Mouse (Mus musculus) liver, embryonic 15.5 days (tissue): ENCODE measurements at regions not wholly inside any gene's neighbourhood (a gene's known extent, or its start where the extent isn't known, plus 50 kb on each side); places are given as distances from the start of the nearest gene placed in this dataset.

ENCODE experiments used
- ATAC-seq: fragments of 200-750 bp; cut with Nextera tagmentation; 2 replicates; pipeline ENCODE4 v1.8.0; 2017; ENCODE audit warnings: moderate number of reproducible peaks, mild to moderate bottlenecking, moderate library complexity; ENCODE audit not compliant: insufficient read depth
- H3K27ac ChIP-seq: fragments of 300-500 bp; sonication (generic); replicated peaks from 2 replicates; pipeline ENCODE4 v1.5.1; 2015; ENCODE audit warnings: mild to moderate bottlenecking, inconsistent platforms
- H3K27me3 ChIP-seq: fragments of 300-500 bp; sonication (generic); 2 replicates; pipeline ENCODE4 v1.6.1; 2015; ENCODE audit warnings: mild to moderate bottlenecking, inconsistent platforms
- H3K36me3 ChIP-seq: fragments of 300-500 bp; sonication (generic); replicated peaks from 2 replicates; pipeline ENCODE4 v1.6.1; 2015; ENCODE audit warnings: moderate library complexity, mild to moderate bottlenecking, inconsistent platforms
- H3K4me1 ChIP-seq: fragments of 300-500 bp; sonication (generic); replicated peaks from 2 replicates; pipeline ENCODE4 v1.6.1; 2015; ENCODE audit warnings: inconsistent platforms
- H3K4me2 ChIP-seq: fragments of 300-500 bp; sonication (generic); 2 replicates; pipeline ENCODE4 v1.6.1; 2015; ENCODE audit warnings: moderate library complexity, mild to moderate bottlenecking, inconsistent platforms
- H3K4me3 ChIP-seq: fragments of 300-500 bp; sonication (generic); replicated peaks from 2 replicates; pipeline ENCODE4 v1.5.1; 2015; ENCODE audit warnings: mild to moderate bottlenecking, inconsistent platforms
- H3K9ac ChIP-seq: fragments of 300-500 bp; sonication (generic); 2 replicates; pipeline ENCODE4 v1.6.1; 2015; ENCODE audit warnings: moderate library complexity, mild to moderate bottlenecking, inconsistent platforms
- H3K9me3 ChIP-seq: fragments of 300-500 bp; sonication (generic); replicated peaks from 2 replicates; pipeline ENCODE4 v1.6.1; 2016; ENCODE audit warnings: inconsistent platforms
- WGBS: fragments of 180-500 bp; shearing (Covaris S2); methylation state at CpG from one replicate; pipeline ENCODE4 v1.1.7; 2015; ENCODE audit warnings: mixed read lengths; ENCODE audit not compliant: insufficient replicate concordance; 5-methylcytosine and 5-hydroxymethylcytosine counted together

GRCm38 (mm10) chr13:101238860-101239259 is 405.6 kb upstream of the Slc30a5 start:
- Histone ChIP-seq H3K4me2 (no peak overlapping the region), H3K36me3 (no peaks in the 10 kb centered on the region), H3K9ac (no peak overlapping the region), H3K4me3 (no peak overlapping the region), H3K27ac (no peak overlapping the region), H3K9me3 (no peaks in the 10 kb centered on the region), H3K27me3 (no peaks in the 10 kb centered on the region), H3K4me1 (no peaks in the 10 kb centered on the region)
- ATAC-seq: no peak

DNA sequence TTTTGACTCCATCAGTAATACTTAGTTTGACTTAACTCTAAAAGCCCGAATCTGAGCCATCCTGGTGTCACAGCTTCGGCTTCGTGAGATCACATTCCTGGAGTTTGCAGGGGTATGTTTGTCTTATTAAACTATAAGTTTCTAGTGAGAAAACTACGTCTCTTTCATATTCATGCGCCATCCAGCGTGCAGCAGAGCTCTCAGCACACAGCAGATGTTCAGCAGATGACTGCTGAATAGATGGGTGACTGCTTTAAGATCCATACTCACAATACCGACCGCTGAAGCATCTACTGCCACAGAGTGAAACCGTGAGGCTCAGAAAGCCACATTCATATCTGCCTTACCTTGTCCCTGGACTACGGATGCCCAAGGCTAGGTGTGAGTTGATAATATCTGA is 403.8 kb upstream of the Slc30a5 start:
- no peak for ATAC-seq
- Histone ChIP-seq H3K4me2 (no peak overlapping the region), H3K27me3 (no peaks in the 10 kb centered on the region), H3K36me3 (no peaks in the 10 kb centered on the region), H3K9me3 (no peaks in the 10 kb centered on the region), H3K4me1 (no peaks in the 10 kb centered on the region), H3K4me3 (no peak overlapping the region), H3K9ac (no peak overlapping the region), H3K27ac (no peak overlapping the region)
- WGBS: 61% methylated on average over 10 of the region's 10 CpGs

DNA sequence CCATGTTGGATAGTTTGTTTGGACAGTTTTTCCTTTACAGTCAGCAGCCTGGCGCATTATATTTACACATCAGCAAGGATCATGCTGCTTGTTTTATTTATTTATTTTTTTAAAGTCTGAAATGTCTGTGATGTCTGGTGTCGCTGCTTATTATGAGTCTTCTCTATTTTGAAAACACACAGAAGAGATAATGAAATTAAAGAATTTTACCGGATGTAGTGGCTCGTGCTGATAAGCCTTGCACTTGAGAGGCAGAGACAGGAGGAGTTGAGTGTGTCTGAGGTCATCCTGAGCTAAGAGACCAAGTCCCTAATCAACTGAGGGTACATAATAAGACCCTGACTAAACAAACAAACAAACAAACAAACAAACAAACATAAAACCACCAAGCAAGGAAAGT is 402.6 kb upstream of the Slc30a5 start:
- Histone ChIP-seq H3K36me3 (no peaks in the 10 kb centered on the region), H3K4me2 (no peak overlapping the region), H3K4me1 (no peaks in the 10 kb centered on the region), H3K4me3 (no peak overlapping the region), H3K9ac (no peak overlapping the region), H3K9me3 (no peaks in the 10 kb centered on the region), H3K27ac (no peak overlapping the region), H3K27me3 (no peaks in the 10 kb centered on the region)
- 45% methylated on average over 4 of the region's 4 CpGs for WGBS
- no peak for ATAC-seq

- no peaks in the 10 kb centered on the region for H3K27me3 ChIP-seq
- no peaks in the 10 kb centered on the region for H3K4me1 ChIP-seq
- no peaks in the 10 kb centered on the region for H3K36me3 ChIP-seq
- H3K4me2 ChIP-seq: no peak overlapping the region
- no peak overlapping the region for H3K4me3 ChIP-seq
- no peak for ATAC-seq
- 31% methylated on average over 3 of the region's 3 CpGs for WGBS
- H3K9me3 ChIP-seq: no peaks in the 10 kb centered on the region
- H3K27ac ChIP-seq: no peak overlapping the region
- no peak overlapping the region for H3K9ac ChIP-seq
Measured at GRCm38 (mm10) chr13:101235110-101235509, 401.9 kb upstream of the Slc30a5 start.

- Histone ChIP-seq H3K27me3 (no peaks in the 10 kb centered on the region), H3K4me2 (no peak overlapping the region), H3K4me3 (no peak overlapping the region), H3K27ac (no peak overlapping the region), H3K4me1 (no peaks in the 10 kb centered on the region), H3K36me3 (no peaks in the 10 kb centered on the region), H3K9me3 (no peaks in the 10 kb centered on the region), H3K9ac (no peak overlapping the region)
- 55% methylated on average over 10 of the region's 10 CpGs for WGBS
- ATAC-seq: no peak
Measured at GRCm38 (mm10) chr13:101234550-101234949, 401.3 kb upstream of the Slc30a5 start.

- Histone ChIP-seq H3K4me3 (no peak overlapping the region), H3K27me3 (no peaks in the 10 kb centered on the region), H3K9me3 (no peaks in the 10 kb centered on the region), H3K9ac (no peak overlapping the region), H3K4me1 (no peaks in the 10 kb centered on the region), H3K36me3 (no peaks in the 10 kb centered on the region), H3K27ac (no peak overlapping the region), H3K4me2 (no peak overlapping the region)
- WGBS: 23% methylated on average over 5 of the region's 5 CpGs
- no peak for ATAC-seq
Measured at GRCm38 (mm10) chr13:101233843-101234281, 400.6 kb upstream of the Slc30a5 start.

DNA sequence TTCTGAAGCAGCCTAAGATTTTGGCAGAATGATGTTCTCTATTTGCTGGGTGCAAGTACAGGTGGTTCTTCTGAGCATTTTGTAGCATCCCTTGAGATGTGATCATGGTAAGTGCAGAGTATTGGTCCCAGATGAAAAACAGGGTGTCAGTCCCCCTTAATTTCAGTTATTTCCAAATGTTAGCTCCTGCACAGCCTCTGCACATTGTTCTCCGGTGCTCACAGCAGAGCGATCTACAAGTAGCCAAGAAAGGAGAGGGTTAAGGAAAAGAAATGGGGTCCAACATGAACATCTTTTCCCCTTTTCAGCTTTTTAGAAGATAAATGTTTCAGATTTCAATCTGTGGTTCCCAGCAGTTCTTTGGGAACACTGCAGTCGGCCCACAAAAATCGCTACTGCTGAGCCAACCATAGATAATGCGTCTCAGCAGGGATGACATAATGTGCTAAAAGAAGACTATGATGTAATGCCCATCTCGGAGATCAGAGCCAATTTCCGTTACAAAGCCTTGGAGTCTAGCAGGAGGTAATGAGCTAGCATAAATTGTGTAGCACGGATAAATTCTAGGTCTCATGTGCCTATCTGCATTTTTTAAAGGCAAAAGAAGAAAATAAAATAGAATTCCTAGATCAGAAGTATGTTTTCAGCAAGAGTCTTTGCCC is 400.1 kb upstream of the Slc30a5 start:
- Histone ChIP-seq H3K9me3 (no peaks in the 10 kb centered on the region), H3K4me3 (no peak overlapping the region), H3K4me2 (no peak overlapping the region), H3K27ac (no peak overlapping the region), H3K4me1 (no peaks in the 10 kb centered on the region), H3K36me3 (no peaks in the 10 kb centered on the region), H3K9ac (no peak overlapping the region), H3K27me3 (no peaks in the 10 kb centered on the region)
- 33% methylated on average over 8 of the region's 8 CpGs for WGBS
- no peak for ATAC-seq

DNA sequence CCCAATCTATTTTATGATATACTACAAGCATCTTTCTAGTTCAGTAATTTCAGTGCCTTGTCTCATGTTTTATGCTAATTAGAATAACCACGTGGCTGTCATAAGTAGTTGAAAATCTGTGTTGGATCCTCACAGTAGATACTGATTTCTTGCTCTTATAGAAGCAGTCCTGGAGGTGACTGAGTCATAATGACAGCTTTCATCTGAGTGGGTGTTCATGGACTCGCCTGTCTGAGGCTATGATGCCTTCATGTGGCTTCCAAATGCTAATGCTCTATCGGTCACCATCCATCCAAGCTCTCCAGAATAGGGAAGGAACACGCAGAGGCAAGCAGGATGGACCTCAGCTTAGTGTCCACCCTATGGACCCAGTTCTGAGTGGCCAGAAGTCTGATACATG is 396.6 kb upstream of the Slc30a5 start:
- no peaks in the 10 kb centered on the region for H3K9me3 ChIP-seq
- no peak overlapping the region for H3K9ac ChIP-seq
- no peaks in the 10 kb centered on the region for H3K4me1 ChIP-seq
- H3K4me2 ChIP-seq: no peak overlapping the region
- 60% methylated on average over 4 of the region's 4 CpGs for WGBS
- no peak overlapping the region for H3K27ac ChIP-seq
- no peak for ATAC-seq
- H3K36me3 ChIP-seq: no peaks in the 10 kb centered on the region
- no peak overlapping the region for H3K4me3 ChIP-seq
- H3K27me3 ChIP-seq: no peaks in the 10 kb centered on the region

DNA sequence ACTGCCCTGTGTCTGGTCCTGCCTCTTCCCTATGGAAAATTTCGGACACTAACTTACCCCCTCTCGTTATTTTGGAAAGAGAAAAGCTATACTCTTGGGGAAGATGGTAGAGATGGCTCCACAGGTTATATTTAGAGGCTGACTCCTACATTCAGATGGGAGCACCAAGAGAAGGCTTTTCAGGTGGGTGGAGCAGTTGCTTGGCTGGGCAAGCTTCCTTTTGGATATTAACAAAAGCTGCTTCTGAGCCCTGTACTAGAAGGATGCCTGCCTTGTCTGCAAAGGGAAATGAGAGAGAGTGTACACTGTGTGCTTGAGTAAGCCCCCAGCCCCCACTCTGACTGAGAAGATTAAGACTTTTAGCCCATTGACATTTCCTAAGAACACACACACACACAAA is 392.1 kb upstream of the Slc30a5 start:
- ATAC-seq: no peak
- no peak overlapping the region for H3K4me3 ChIP-seq
- H3K9ac ChIP-seq: no peak overlapping the region
- 38% methylated on average over 2 of the region's 2 CpGs for WGBS
- H3K4me1 ChIP-seq: no peaks in the 10 kb centered on the region
- no peaks in the 10 kb centered on the region for H3K27me3 ChIP-seq
- no peak overlapping the region for H3K4me2 ChIP-seq
- no peaks in the 10 kb centered on the region for H3K36me3 ChIP-seq
- H3K27ac ChIP-seq: no peak overlapping the region
- no peaks in the 10 kb centered on the region for H3K9me3 ChIP-seq

DNA sequence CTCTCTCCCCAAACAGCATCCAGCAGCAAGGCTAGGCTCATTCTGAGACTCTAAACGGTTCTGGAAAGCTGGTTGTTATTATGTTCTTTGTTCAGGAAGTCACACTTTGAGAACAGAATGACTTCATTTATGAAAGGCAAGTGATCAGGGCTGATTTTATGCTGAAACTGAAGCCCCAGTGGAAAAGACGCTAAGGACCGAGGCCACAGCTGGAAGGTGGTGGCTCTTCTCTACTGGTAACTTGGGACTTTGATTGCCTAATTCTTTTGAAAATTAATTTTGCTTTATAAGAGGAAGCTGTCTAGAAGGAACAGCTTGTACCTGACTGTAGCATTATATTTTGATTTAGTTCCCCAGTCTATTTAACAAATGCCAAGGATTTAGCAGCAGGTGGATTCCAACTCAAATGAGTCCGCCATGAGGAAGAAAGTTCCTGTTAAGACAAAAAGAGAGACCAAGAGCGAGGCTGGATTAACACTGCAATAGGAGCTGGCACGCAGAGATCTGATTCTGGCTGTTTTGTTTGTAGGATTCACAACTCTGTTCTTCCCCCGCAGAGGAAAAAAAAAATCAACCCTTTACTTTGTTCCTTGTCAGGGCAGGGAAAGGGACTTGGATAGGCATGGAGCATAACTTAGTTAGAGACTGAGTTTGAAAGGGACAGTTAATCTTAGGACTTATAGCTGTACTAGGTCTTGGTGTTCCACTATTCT is 388.3 kb upstream of the Slc30a5 start:
- no peaks in the 10 kb centered on the region for H3K9me3 ChIP-seq
- H3K27ac ChIP-seq: no peak overlapping the region
- ATAC-seq: no peak
- H3K4me2 ChIP-seq: no peak overlapping the region
- H3K36me3 ChIP-seq: no peaks in the 10 kb centered on the region
- H3K27me3 ChIP-seq: no peaks in the 10 kb centered on the region
- H3K4me3 ChIP-seq: no peak overlapping the region
- H3K4me1 ChIP-seq: no peaks in the 10 kb centered on the region
- H3K9ac ChIP-seq: no peak overlapping the region
- WGBS: 67% methylated on average over 7 of the region's 7 CpGs

DNA sequence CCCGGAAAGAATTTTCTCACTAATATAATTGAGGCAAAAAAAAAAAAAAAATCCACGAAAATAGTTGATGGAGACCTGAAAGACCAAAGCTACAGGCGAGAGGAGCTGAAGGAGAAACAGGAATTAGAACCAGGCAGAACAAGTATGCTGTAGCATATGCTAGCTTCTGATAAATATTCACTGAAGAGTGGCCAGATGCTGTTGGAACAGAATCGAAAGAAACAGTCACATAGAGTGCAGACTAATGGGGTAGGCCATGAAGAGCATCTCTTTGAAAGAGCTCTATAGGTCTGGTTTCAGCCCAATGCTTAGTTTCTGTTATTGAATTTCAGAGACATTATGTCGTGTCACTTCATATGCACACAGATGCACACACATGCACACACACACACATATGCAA is 386.3 kb upstream of the Slc30a5 start:
- no peaks in the 10 kb centered on the region for H3K9me3 ChIP-seq
- H3K4me1 ChIP-seq: no peaks in the 10 kb centered on the region
- H3K27me3 ChIP-seq: no peaks in the 10 kb centered on the region
- H3K9ac ChIP-seq: no peak overlapping the region
- no peaks in the 10 kb centered on the region for H3K36me3 ChIP-seq
- 58% methylated on average over 5 of the region's 5 CpGs for WGBS
- no peak overlapping the region for H3K27ac ChIP-seq
- no peak overlapping the region for H3K4me2 ChIP-seq
- ATAC-seq: no peak
- H3K4me3 ChIP-seq: no peak overlapping the region
